Mouse (Mus musculus) intestine, embryonic 14.5 days (tissue): ENCODE data around the gene Hcar2. TPM values are rescaled to one million over a fixed set of nuclear protein-coding genes. Genes with fewer than 3 reads are reported as not detected.

Source experiments
- ATAC-seq: fragments of 200-750 bp; cut with Nextera tagmentation; replicated peaks from 2 replicates; pipeline ENCODE4 v1.8.0; 2017; ENCODE audit warnings: low read depth, moderate number of reproducible peaks, moderate TSS enrichment, moderate library complexity; ENCODE audit not compliant: low FRiP score, low TSS enrichment
- DNase-seq: peaks from one replicate; pipeline ENCODE4 v3.0.0-alpha.2; 2018; ENCODE audit warnings: low spot score
- H3K27ac ChIP-seq: fragments of 300-500 bp; sonication (generic); 2 replicates; pipeline ENCODE4 v1.5.1; 2014; ENCODE audit warnings: low read depth, mild to moderate bottlenecking, control low read depth
- H3K27me3 ChIP-seq: fragments of 300-500 bp; sonication (generic); replicated peaks from 2 replicates; pipeline ENCODE4 v1.6.1; 2014; ENCODE audit warnings: low read length, control low read depth; ENCODE audit not compliant: control insufficient read depth, insufficient read depth
- H3K36me3 ChIP-seq: fragments of 300-500 bp; sonication (generic); 2 replicates; pipeline ENCODE4 v1.6.1; 2014; ENCODE audit warnings: low read length, control low read depth; ENCODE audit not compliant: control insufficient read depth, insufficient read depth
- H3K4me1 ChIP-seq: fragments of 300-500 bp; sonication (generic); replicated peaks from 2 replicates; pipeline ENCODE4 v1.6.1; 2014; ENCODE audit warnings: low read length, control low read depth, mixed read lengths; ENCODE audit not compliant: control insufficient read depth, insufficient read depth
- H3K4me2 ChIP-seq: fragments of 300-500 bp; sonication (generic); 2 replicates; pipeline ENCODE4 v1.6.1; 2014; ENCODE audit warnings: low read length
- H3K4me3 ChIP-seq: fragments of 300-500 bp; sonication (generic); 2 replicates; pipeline ENCODE4 v1.5.1; 2014; ENCODE audit warnings: low read depth, low read length, control low read depth, mixed read lengths
- H3K9ac ChIP-seq: fragments of 300-500 bp; sonication (generic); 2 replicates; pipeline ENCODE4 v1.6.1; 2014; ENCODE audit warnings: mild to moderate bottlenecking, low read length
- H3K9me3 ChIP-seq: fragments of 300-500 bp; sonication (generic); 2 replicates; pipeline ENCODE4 v1.6.1; 2016; ENCODE audit warnings: low read length, control low read depth; ENCODE audit not compliant: control insufficient read depth
- WGBS: fragments of 180-500 bp; shearing (Covaris S2); extraction: QIAGEN DNeasy Blood & Tissue Kit; methylation state at CpG from one replicate; pipeline ENCODE4 v1.1.7; 2014; 5-methylcytosine and 5-hydroxymethylcytosine counted together
- polyA plus RNA-seq: library from polyadenylated mRNA; unstranded; fragments of >200 nt; fragmentation: Nextera tagmentation; extraction: Ambion mirVana; gene quantifications from 2 replicates; pipeline ENCODE4 v1.2.1, GENCODE M21; 2014

The Hcar2 gene
- polyA plus RNA-seq, 1 experiment from 2014 or later: 0.15 TPM

- no peaks in the 10 kb centered on the region for H3K4me1 ChIP-seq
- no peak overlapping the region for H3K4me2 ChIP-seq
- no peak overlapping the region for H3K27ac ChIP-seq
- H3K9me3 ChIP-seq: no peaks in the 10 kb centered on the region
- WGBS: 86% methylated on average over 7 of the region's 7 CpGs
- no peak overlapping the region for H3K9ac ChIP-seq
- DNase-seq: no peak
- H3K36me3 ChIP-seq: no peaks in the 10 kb centered on the region
- H3K4me3 ChIP-seq: no peak overlapping the region
- no peaks in the 10 kb centered on the region for H3K27me3 ChIP-seq
- no peak for ATAC-seq
Observed at GRCm38 (mm10) chr5:123832309-123832708, 33.0 kb downstream of the Hcar2 start.

DNA sequence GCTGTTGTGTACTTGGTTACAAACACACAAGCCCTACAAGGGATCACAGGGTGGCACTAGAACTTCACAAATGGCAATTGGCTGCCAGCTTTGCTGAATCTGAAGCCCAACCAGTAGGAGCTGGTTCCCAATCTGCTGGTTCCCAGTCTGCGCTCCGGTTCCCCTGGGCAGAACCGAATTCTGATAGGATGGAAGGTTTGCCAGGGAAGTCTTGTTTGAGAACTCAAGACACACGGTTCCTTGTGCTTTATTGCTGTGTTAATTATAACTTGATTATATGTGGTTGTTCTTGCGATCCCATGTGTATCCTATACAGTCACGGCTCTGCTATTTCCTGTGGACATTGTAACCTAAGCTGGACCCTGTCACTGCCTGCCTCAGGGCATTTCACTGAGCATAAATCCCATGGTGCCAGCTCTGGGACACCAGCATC, 37.6 kb downstream of the Hcar2 start:
- Histone ChIP-seq H3K9me3 (no peaks in the 10 kb centered on the region), H3K4me1 (no peaks in the 10 kb centered on the region), H3K4me2 (no peak overlapping the region), H3K9ac (no peak overlapping the region), H3K4me3 (no peak overlapping the region), H3K27me3 (no peaks in the 10 kb centered on the region), H3K27ac (no peak overlapping the region), H3K36me3 (no peaks in the 10 kb centered on the region)
- no peak for ATAC-seq
- DNase-seq: no peak
- WGBS: 77% methylated on average over 6 of the region's 6 CpGs

- H3K4me2 ChIP-seq: no peak overlapping the region
Observed at GRCm38 (mm10) chr5:123822706-123823105, 42.6 kb downstream of the Hcar2 start.

GRCm38 (mm10) chr5:123821264-123821571, 44.1 kb downstream of the Hcar2 start:
- Histone ChIP-seq H3K9ac (no peak overlapping the region), H3K9me3 (no peaks in the 10 kb centered on the region), H3K27ac (no peak overlapping the region), H3K4me3 (no peak overlapping the region), H3K4me1 (no peaks in the 10 kb centered on the region), H3K36me3 (peaks cover 39% of the 10 kb centered on the region), H3K4me2 (no peak overlapping the region), H3K27me3 (no peaks in the 10 kb centered on the region)
- 89% methylated on average over 3 of the region's 3 CpGs for WGBS
- DNase-seq (no peak), ATAC-seq (no peak)

More at GRCm38 (mm10) chr5:123822706-123823105, 42.6 kb downstream of the Hcar2 start:
- Histone ChIP-seq H3K4me1 (no peaks in the 10 kb centered on the region), H3K36me3 (peaks cover 39% of the 10 kb centered on the region), H3K9ac (no peak overlapping the region), H3K9me3 (no peaks in the 10 kb centered on the region), H3K27ac (no peak overlapping the region), H3K4me3 (no peak overlapping the region), H3K27me3 (no peaks in the 10 kb centered on the region)
- ATAC-seq (no peak), DNase-seq (no peak)
- WGBS: 76% methylated on average over 7 of the region's 7 CpGs

DNA sequence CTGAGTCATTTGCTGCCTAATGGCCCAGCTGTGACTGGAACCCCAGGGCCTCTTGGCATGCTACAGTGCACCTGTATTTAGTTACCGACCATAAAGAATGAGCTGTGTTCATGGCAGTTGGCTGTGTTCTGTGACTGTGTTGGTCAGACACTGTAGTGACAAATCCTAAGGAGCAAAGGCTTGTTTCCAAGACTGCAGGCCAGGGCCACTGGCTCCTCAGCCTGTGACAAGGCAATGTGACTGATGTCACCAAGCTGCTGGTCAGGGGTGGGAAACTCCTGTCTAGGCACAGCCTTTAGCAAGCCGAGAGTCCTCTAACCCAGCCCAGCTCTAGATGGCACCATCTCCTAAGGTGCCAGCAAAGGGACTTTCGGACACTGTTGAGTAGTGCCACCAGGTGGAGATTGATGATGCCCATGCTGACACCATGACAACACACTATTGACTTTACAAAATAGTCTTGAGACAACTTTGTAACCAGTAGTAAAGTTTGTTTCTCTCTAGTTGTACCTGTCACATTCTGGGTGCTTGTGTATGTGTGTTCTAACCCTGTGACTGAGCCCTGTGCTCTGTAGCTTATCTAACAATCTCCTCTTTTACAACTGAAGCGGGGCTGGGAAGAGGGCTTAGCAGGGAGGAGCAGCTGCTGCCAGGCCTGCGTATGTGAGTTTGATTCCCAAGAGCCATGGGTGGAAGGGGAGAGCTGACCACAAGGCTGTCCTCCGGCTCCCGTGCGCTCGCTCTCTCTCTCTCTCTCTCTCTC, 44.6 kb downstream of the Hcar2 start:
- Histone ChIP-seq H3K27me3 (no peaks in the 10 kb centered on the region), H3K9ac (no peak overlapping the region), H3K36me3 (peaks cover 39% of the 10 kb centered on the region), H3K27ac (no peak overlapping the region), H3K4me1 (no peaks in the 10 kb centered on the region), H3K9me3 (no peaks in the 10 kb centered on the region), H3K4me2 (no peak overlapping the region), H3K4me3 (no peak overlapping the region)
- WGBS: 86% methylated on average over 9 of the region's 9 CpGs
- ATAC-seq (peak; percentile 40; the same call in 1 of the 2 replicates), DNase-seq (no peak)

GRCm38 (mm10) chr5:123818941-123819577, 46.2 kb downstream of the Hcar2 start:
- ATAC-seq (no peak), DNase-seq (no peak)
- Histone ChIP-seq H3K36me3 (peaks cover 52% of the 10 kb centered on the region), H3K4me1 (no peaks in the 10 kb centered on the region), H3K9me3 (no peaks in the 10 kb centered on the region), H3K4me3 (no peak overlapping the region), H3K27me3 (no peaks in the 10 kb centered on the region), H3K9ac (no peak overlapping the region), H3K4me2 (no peak overlapping the region), H3K27ac (no peak overlapping the region)
- WGBS: 95% methylated on average over 19 of the region's 19 CpGs

DNA sequence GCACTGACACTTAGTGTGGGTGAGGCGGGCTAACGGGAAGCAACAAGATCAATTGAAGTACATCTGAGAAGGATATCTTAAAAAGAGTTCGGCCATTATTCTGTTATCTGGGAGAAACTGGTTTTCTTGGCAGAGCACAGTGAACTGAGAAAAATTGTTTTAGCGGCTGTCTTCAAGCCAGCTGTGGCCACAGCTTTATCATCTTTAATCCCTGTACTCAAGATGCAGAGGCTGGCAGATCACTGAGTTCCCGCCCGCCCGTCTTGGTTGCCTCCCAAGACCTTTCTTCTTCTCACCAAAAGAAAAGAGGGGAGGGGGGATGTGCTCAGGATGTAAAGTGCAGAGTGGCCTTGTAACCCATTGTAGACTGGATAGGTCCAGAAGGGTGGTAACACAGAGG, 48.4 kb downstream of the Hcar2 start:
- ATAC-seq (no peak), DNase-seq (no peak)
- Histone ChIP-seq H3K9ac (no peak overlapping the region), H3K4me2 (no peak overlapping the region), H3K4me1 (no peaks in the 10 kb centered on the region), H3K4me3 (no peak overlapping the region), H3K36me3 (peaks cover 60% of the 10 kb centered on the region), H3K27ac (no peak overlapping the region), H3K9me3 (no peaks in the 10 kb centered on the region), H3K27me3 (no peaks in the 10 kb centered on the region)
- 84% methylated on average over 7 of the region's 7 CpGs for whole genome bisulfite sequencing
